Mouse (Mus musculus) stomach, postnatal 0 days (tissue): ENCODE results near the gene Vps11.
"Not testable (repeated sequence)": the region's sequence is repeated elsewhere in the genome, so short reads cannot be mapped to it uniquely, and the experiment has no call there.

Experiments
- CTCF ChIP-seq: IDR thresholded peaks from 2 replicates; pipeline ENCODE4 v1.5.1; 2016; ENCODE audit warnings: antibody characterized with exemption, low read depth, mild to moderate bottlenecking, moderate library complexity
- EP300 ChIP-seq: optimal IDR thresholded peaks from 2 replicates; pipeline ENCODE3; 2016; ENCODE audit warnings: antibody characterized with exemption

DNA sequence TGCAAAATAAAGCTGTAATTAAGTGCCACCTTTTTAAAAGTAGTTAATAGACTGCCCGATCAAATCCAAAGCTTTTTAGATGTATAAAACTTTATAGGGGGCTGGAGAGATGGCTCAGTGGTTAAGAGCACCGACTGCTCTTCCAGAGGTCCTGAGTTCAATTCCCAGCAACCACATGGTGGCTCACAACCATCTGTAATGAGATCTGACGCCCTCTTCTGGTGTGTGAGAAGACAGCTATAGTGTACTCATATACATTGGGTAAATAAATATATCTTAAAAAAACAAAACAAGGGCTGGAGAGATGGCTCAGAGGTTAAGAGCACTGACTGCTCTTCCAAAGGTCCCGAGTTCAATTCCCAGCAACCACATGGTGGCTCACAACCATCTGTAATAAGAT lies 461 bp upstream of the Vps11 start:
- TF ChIP-seq CTCF, EP300: not testable (repeated sequence)
